Mouse (Mus musculus) embryonic facial prominence, embryonic 14.5 days (tissue): ENCODE measurements at regions not wholly inside any gene's neighbourhood (a gene's known extent, or its start where the extent isn't known, plus 50 kb on each side); places are given as distances from the start of the nearest gene placed in this dataset.

Experiments used
- ATAC-seq: fragments of 200-750 bp; cut with Nextera tagmentation; 2 replicates; pipeline ENCODE4 v1.8.0; 2017; ENCODE audit warnings: low read depth, moderate number of reproducible peaks, moderate TSS enrichment
- DNase-seq: peaks from one replicate; pipeline ENCODE4 v3.0.0-alpha.2; 2015; ENCODE audit warnings: low spot score
- H3K27ac ChIP-seq: fragments of 300-500 bp; sonication (generic); replicated peaks from 2 replicates; pipeline ENCODE4 v1.5.1; 2014; ENCODE audit warnings: low read depth, mild to moderate bottlenecking, low read length, moderate library complexity
- H3K27me3 ChIP-seq: fragments of 300-500 bp; sonication (generic); replicated peaks from 2 replicates; pipeline ENCODE4 v1.6.1; 2014; ENCODE audit warnings: low read length; ENCODE audit not compliant: control insufficient read depth, insufficient read depth
- H3K36me3 ChIP-seq: fragments of 300-500 bp; sonication (generic); 2 replicates; pipeline ENCODE4 v1.6.1; 2014; ENCODE audit warnings: low read length, mixed read lengths; ENCODE audit not compliant: control insufficient read depth, insufficient read depth
- H3K4me1 ChIP-seq: fragments of 300-500 bp; sonication (generic); 2 replicates; pipeline ENCODE4 v1.6.1; 2014; ENCODE audit warnings: antibody characterized with exemption, low read length; ENCODE audit not compliant: control insufficient read depth, insufficient read depth
- H3K4me2 ChIP-seq: fragments of 300-500 bp; sonication (generic); 2 replicates; pipeline ENCODE4 v1.6.1; 2014; ENCODE audit warnings: low read depth, mild to moderate bottlenecking, low read length, moderate library complexity, mixed read lengths
- H3K4me3 ChIP-seq: fragments of 300-500 bp; sonication (generic); 2 replicates; pipeline ENCODE4 v1.5.1; 2014; ENCODE audit warnings: low read depth, mild to moderate bottlenecking, low read length
- H3K9ac ChIP-seq: fragments of 300-500 bp; sonication (generic); 2 replicates; pipeline ENCODE4 v1.6.1; 2014; ENCODE audit warnings: low read depth, mild to moderate bottlenecking, low read length, moderate library complexity, mixed read lengths
- H3K9me3 ChIP-seq: fragments of 300-500 bp; sonication (generic); 2 replicates; pipeline ENCODE4 v1.6.1; 2016; ENCODE audit warnings: low read length; ENCODE audit not compliant: control insufficient read depth
- WGBS: fragments of 180-500 bp; shearing (Covaris S2); extraction: QIAGEN DNeasy Blood & Tissue Kit; methylation state at CpG from one replicate; pipeline ENCODE4 v1.1.7; 2014; 5-methylcytosine and 5-hydroxymethylcytosine counted together

DNA sequence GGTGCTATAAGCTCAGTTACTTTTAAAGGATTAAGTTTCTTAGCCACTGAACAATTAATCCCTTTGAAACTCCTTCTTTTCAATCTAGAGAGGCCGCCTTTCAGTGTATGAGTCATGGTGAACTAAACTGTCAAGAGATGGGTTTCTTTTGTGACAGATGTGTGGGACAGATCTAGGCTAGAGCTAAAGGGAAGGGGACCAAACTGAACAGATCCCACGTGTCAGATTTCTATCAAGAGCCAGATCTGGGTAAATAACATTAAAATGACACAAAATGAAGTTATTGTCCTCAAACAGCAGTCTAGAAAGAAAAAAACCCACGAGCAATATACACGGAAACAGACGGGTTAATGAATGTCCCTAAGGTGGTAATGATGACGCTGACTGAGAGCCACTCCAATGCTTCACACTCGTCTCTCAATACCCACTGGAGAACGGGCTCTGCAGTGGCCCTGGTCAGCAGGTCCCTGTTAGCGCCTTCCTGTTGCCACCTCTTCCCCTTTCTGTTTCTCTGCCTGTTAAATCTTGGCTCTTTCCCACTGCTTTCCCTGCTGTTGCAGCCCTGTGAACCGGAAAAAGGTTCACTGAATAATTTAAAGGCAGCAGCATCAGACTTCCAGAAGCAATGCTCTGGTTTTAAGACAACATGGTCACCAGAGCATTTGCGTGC, 52.7 kb upstream of the Rab3gap2 start:
- Histone ChIP-seq H3K36me3 (no peaks in the 10 kb centered on the region), H3K4me3 (no peak overlapping the region), H3K9ac (no peak overlapping the region), H3K27ac (no peak overlapping the region), H3K4me2 (no peak overlapping the region), H3K4me1 (0 out of 2 replicates have a peak, but pooled peaks cover 3% of the 10 kb centered on the region), H3K27me3 (no peaks in the 10 kb centered on the region), H3K9me3 (no peaks in the 10 kb centered on the region)
- 60% methylated on average over 11 of the region's 11 CpGs for WGBS
- ATAC-seq (peak; percentile 44; the same call in 1 of the 2 replicates), DNase-seq (no peak)

- H3K9ac ChIP-seq = no peak overlapping the region
- H3K4me2 ChIP-seq = no peak overlapping the region
- H3K9me3 ChIP-seq = no peaks in the 10 kb centered on the region
- DNase-seq (peak; percentile 6), ATAC-seq (no peak)
- no peaks in the 10 kb centered on the region for H3K36me3 ChIP-seq
- WGBS = 68% methylated on average over 15 of the region's 15 CpGs
- H3K4me3 ChIP-seq = no peak overlapping the region
- H3K27ac ChIP-seq = no peak overlapping the region
- H3K27me3 ChIP-seq = no peaks in the 10 kb centered on the region
- 0 out of 2 replicates have a peak, but pooled peaks cover 3% of the 10 kb centered on the region for H3K4me1 ChIP-seq
Measured at GRCm38 (mm10) chr1:185150431-185151129, 53.3 kb upstream of the Rab3gap2 start.

DNA sequence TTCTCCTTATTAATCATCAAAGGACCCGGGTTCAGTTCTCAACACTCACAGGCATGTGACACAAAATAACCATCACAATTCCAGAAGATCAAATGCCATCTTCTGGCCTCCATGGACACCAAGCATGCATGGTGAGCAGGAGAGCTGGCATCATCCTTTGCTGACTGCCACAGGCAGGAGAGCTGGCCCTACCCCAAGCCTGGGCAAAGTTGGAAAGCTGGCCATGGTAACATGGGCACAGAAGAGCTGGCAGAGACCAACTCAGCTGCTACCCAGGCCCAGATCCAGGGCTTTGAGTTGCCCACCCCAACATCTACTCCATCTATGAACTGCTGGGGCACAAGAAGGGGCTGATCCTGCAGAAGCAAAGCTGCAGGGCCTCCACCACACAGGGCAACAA, 59.1 kb upstream of the Rab3gap2 start:
- Histone ChIP-seq H3K36me3 (no peaks in the 10 kb centered on the region), H3K9ac (no peak overlapping the region), H3K27ac (no peak overlapping the region), H3K9me3 (no peaks in the 10 kb centered on the region), H3K4me3 (no peak overlapping the region), H3K27me3 (no peaks in the 10 kb centered on the region), H3K4me1 (peaks cover 8% of the 10 kb centered on the region; the same call in 1 of the 2 replicates), H3K4me2 (no peak overlapping the region)
- 84% methylated on average over 1 of the region's 1 CpGs for WGBS
- ATAC-seq (no peak), DNase-seq (no peak)

- 69% methylated on average over 15 of the region's 15 CpGs for WGBS
- Histone ChIP-seq H3K27me3 (no peaks in the 10 kb centered on the region), H3K9me3 (no peaks in the 10 kb centered on the region), H3K36me3 (no peaks in the 10 kb centered on the region), H3K4me3 (no peak overlapping the region), H3K4me2 (no peak overlapping the region), H3K4me1 (peaks cover 8% of the 10 kb centered on the region; the same call in 1 of the 2 replicates), H3K9ac (no peak overlapping the region), H3K27ac (0 out of 2 replicates have a peak overlapping the region, but pooled peaks have one; percentile 8)
- no peak for ATAC-seq
- DNase-seq = peak; percentile 63
Measured at GRCm38 (mm10) chr1:185144006-185144405, 59.9 kb upstream of the Rab3gap2 start.

DNA sequence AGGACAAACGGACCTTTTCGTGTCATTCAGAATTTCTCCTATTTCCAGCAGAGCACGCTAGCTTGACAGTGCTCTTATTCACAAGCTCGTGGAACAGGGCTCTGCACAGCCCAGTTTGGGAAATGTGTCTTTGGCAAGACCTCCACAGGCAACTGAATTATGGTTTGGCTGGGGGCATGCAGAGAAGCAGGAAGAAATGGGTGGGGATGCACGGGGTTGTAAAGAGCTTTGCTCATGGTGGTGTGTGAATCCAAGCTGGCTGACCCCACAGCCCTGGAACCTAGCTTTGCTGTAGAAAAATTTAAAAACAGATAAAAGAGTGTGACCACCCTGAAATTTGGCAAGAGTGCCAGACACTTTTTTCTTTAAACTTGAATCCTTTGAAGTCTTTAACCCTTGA, 63.6 kb upstream of the Rab3gap2 start:
- H3K36me3 ChIP-seq = no peaks in the 10 kb centered on the region
- H3K27me3 ChIP-seq = no peaks in the 10 kb centered on the region
- H3K4me3 ChIP-seq = no peak overlapping the region
- no peaks in the 10 kb centered on the region for H3K9me3 ChIP-seq
- no peak overlapping the region for H3K27ac ChIP-seq
- H3K9ac ChIP-seq = no peak overlapping the region
- 68% methylated on average over 5 of the region's 5 CpGs for WGBS
- DNase-seq = peak; percentile 33
- peaks cover 8% of the 10 kb centered on the region; the same call in 1 of the 2 replicates for H3K4me1 ChIP-seq
- ATAC-seq = no peak
- no peak overlapping the region for H3K4me2 ChIP-seq

GRCm38 (mm10) chr1:185128209-185128608, 75.7 kb upstream of the Rab3gap2 start:
- no peak overlapping the region for H3K4me3 ChIP-seq
- ATAC-seq = peak; percentile 75
- no peak overlapping the region for H3K27ac ChIP-seq
- peak; percentile 44 for DNase-seq
- no peaks in the 10 kb centered on the region for H3K36me3 ChIP-seq
- H3K27me3 ChIP-seq = no peaks in the 10 kb centered on the region
- 56% methylated on average over 4 of the region's 4 CpGs for WGBS
- H3K9ac ChIP-seq = no peak overlapping the region
- H3K4me1 ChIP-seq = no peaks in the 10 kb centered on the region; the same call in 1 of the 2 replicates
- H3K4me2 ChIP-seq = no peak overlapping the region
- H3K9me3 ChIP-seq = no peaks in the 10 kb centered on the region

DNA sequence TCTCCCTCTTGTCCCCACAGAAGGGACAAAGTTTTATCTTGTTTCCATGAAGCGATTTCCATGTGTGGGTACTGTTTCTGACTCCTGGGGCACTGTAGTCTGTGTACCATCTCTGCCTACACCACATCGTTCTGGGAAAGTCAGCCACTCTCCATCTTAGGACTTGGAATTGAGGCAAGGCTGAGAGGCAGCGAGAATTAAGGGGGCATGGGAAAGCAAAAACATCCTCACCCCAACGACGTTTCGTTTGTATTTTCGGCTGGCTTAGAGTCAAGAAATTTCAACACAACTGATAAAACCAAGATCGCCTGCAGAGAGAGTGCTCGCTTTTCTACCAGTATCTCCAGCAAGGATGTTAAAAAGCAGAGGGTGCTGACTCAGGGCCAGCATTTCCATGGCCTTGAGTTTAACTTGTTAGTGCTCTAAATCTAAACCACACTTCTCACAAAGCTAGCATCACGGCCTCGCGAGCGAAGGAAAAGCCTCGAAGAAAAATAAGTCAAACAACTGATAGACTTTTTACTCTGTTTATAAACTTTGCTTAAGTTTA, 78.1 kb upstream of the Rab3gap2 start:
- WGBS = 48% methylated on average over 14 of the region's 14 CpGs
- no peak overlapping the region for H3K9ac ChIP-seq
- H3K27ac ChIP-seq = 0 out of 2 replicates have a peak overlapping the region, but pooled peaks have one; percentile 52
- ATAC-seq = no peak
- no peak overlapping the region for H3K4me2 ChIP-seq
- H3K9me3 ChIP-seq = no peaks in the 10 kb centered on the region
- DNase-seq = peak; percentile 56
- H3K36me3 ChIP-seq = no peaks in the 10 kb centered on the region
- no peak overlapping the region for H3K4me3 ChIP-seq
- H3K27me3 ChIP-seq = no peaks in the 10 kb centered on the region
- H3K4me1 ChIP-seq = no peaks in the 10 kb centered on the region; the same call in 1 of the 2 replicates

GRCm38 (mm10) chr1:185121552-185121951, 82.4 kb upstream of the Rab3gap2 start:
- Histone ChIP-seq H3K9ac (no peak overlapping the region), H3K27ac (no peak overlapping the region), H3K36me3 (no peaks in the 10 kb centered on the region), H3K4me2 (no peak overlapping the region), H3K27me3 (no peaks in the 10 kb centered on the region), H3K4me1 (no peaks in the 10 kb centered on the region; the same call in 1 of the 2 replicates), H3K9me3 (no peaks in the 10 kb centered on the region), H3K4me3 (no peak overlapping the region)
- DNase-seq = no peak
- ATAC-seq = no peak
- WGBS = 82% methylated on average over 2 of the region's 2 CpGs
